Mouse (Mus musculus): ENCODE results near the gene Cfap99. TPM values are rescaled to one million over a fixed set of nuclear protein-coding genes. Genes with fewer than 3 reads are reported as not detected.
A peak's percentile ranks its signal among the peaks of the same experiment; 100 is the strongest.

Cfap99 gene
- total and polyA plus RNA-seq, 3 experiments = not detected

DNA sequence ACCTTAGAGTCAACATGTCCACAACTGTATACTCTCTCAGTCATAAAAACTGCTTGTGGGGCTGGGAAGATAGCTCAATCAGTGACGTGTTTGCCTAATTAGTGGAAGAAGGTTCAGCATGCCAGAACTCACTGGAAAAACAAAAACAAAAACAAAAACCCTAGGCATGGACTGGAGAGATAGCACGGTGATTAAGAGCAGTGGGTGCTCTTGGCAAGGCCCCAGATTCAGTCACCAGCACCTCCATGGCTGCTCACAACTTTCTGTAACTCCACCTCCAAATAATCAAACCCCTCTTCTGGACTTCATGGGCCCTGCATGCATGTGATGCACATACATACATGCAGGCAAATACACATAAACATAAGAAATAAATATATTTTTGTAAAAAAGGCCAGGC is 886 bp downstream of the Cfap99 start:
- no peak overlapping the region for H3K4me3 ChIP-seq (ENCODE audit: control insufficient read depth in 1 of 2, insufficient read depth in 1 of 2, low read depth in 2 of 2, low read length in 2 of 2)
- no peak overlapping the region for H3K9ac ChIP-seq (ENCODE audit: control insufficient read depth, low read depth, low read length, poor library complexity, severe bottlenecking)
- TF ChIP-seq ZMIZ1 (IDR thresholded peaks at IDR 0.05; ENCODE audit: low read depth, low read length) (no peak), JUND (IDR thresholded peaks at IDR 0.05; ENCODE audit: low read depth, low read length) (no peak), MYC (IDR thresholded peaks at IDR 0.05; ENCODE audit: low read depth, low read length) (no peak), ZNF384 (IDR thresholded peaks at IDR 0.05; ENCODE audit: low read depth, low read length) (no peak), NELFE (IDR thresholded peaks at IDR 0.05; ENCODE audit: low read depth, low read length) (no peak), TBP (IDR thresholded peaks at IDR 0.05; ENCODE audit: low read depth, low read length) (no peak), MAZ (IDR thresholded peaks at IDR 0.05; ENCODE audit: low read depth, low read length) (no peak), MAFK (IDR thresholded peaks at IDR 0.05; ENCODE audit: borderline replicate concordance, low read depth, low read length) (no peak), RCOR1 (IDR thresholded peaks at IDR 0.05; ENCODE audit: low read depth, low read length) (no peak), SMC3 (IDR thresholded peaks at IDR 0.05; ENCODE audit: low read depth, low read length) (no peak), TCF12 (IDR thresholded peaks at IDR 0.05; ENCODE audit: low read depth, low read length) (no peak), GABPA (IDR thresholded peaks at IDR 0.05; ENCODE audit: low read depth, low read length) (no peak), CHD1 (IDR thresholded peaks at IDR 0.05; ENCODE audit: low read depth, low read length) (no peak), POLR2AphosphoS5 (IDR thresholded peaks at IDR 0.05; ENCODE audit: borderline replicate concordance, low read depth, low read length) (no peak), POLR2AphosphoS2 (IDR thresholded peaks at IDR 0.05; ENCODE audit: low read length) (no peak), NRF1 (IDR thresholded peaks at IDR 0.05; ENCODE audit: insufficient read depth, low read depth, low read length, poor library complexity, severe bottlenecking) (no peak), GATA1 (IDR thresholded peaks at IDR 0.05; ENCODE audit: low read depth, low read length) (no peak)
- no peaks in the 10 kb centered on the region for H3K79me2 ChIP-seq (ENCODE audit: control insufficient read depth, insufficient read depth, low read length, poor library complexity)
- H3K36me3 ChIP-seq (ENCODE audit: control insufficient read depth in 1 of 2, insufficient read depth in 2 of 2, low read length in 2 of 2) = no peaks in the 10 kb centered on the region
- no peaks in the 10 kb centered on the region for H3K9me3 ChIP-seq (replicated peaks; ENCODE audit: insufficient read depth, low read length)
- H3K4me1 ChIP-seq (ENCODE audit: control insufficient read depth in 1 of 2, insufficient read depth in 2 of 2, low read length in 2 of 2) = no peaks in the 10 kb centered on the region
- H3K27me3 ChIP-seq (ENCODE audit: control insufficient read depth in 1 of 2, insufficient read depth in 2 of 2, low read length in 2 of 2) = peaks cover 4 to 8% of the 10 kb centered on the region in 2 experiments; a peak in 3 of 4 replicates
- no peak overlapping the region for H3K27ac ChIP-seq (ENCODE audit: control insufficient read depth, low read depth, low read length)
- no peak for DNase-seq (ENCODE audit: low read depth, low spot score)

DNA sequence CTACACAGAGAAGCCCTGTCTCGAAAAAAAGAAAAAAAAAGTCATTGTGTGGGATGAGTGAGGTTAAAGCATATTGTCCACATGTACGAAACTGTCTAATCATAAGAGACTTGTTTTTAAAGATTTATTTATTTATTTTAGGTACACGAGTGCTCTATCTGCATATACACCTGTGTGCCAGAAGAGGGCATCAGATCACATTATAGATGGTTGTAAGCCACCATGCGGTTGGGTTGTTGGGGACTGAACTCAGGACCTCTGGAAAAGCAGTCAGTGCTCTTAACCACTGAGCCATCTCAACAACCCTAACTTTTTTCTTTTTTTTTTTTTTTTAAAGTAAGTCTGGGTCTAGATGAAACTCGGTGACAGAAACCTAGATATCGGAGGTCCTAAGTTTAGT is 5.0 kb downstream of the Cfap99 start:
- Histone ChIP-seq H3K4me3 (ENCODE audit: control insufficient read depth in 1 of 2, insufficient read depth in 1 of 2, low read depth in 2 of 2, low read length in 2 of 2) (no peak overlapping the region), H3K27me3 (ENCODE audit: control insufficient read depth in 1 of 2, insufficient read depth in 2 of 2, low read length in 2 of 2) (peaks cover 10 to 13% of the 10 kb centered on the region in 2 experiments), H3K9me3 (replicated peaks; ENCODE audit: insufficient read depth, low read length) (no peaks in the 10 kb centered on the region), H3K27ac (ENCODE audit: control insufficient read depth, low read depth, low read length) (no peak overlapping the region), H3K9ac (ENCODE audit: control insufficient read depth, low read depth, low read length, poor library complexity, severe bottlenecking) (no peak overlapping the region), H3K4me1 (ENCODE audit: control insufficient read depth in 1 of 2, insufficient read depth in 2 of 2, low read length in 2 of 2) (no peaks in the 10 kb centered on the region), H3K79me2 (ENCODE audit: control insufficient read depth, insufficient read depth, low read length, poor library complexity) (no peaks in the 10 kb centered on the region), H3K36me3 (ENCODE audit: control insufficient read depth in 1 of 2, insufficient read depth in 2 of 2, low read length in 2 of 2) (no peaks in the 10 kb centered on the region)
- DNase-seq (ENCODE audit: low read depth, low spot score) = peak; percentile 50
- TF ChIP-seq RAD21 (IDR thresholded peaks at IDR 0.05; ENCODE audit: low read depth, low read length) (peak; percentile 46), POLR2AphosphoS2 (IDR thresholded peaks at IDR 0.05; ENCODE audit: low read length) (no peak), ELF1 (IDR thresholded peaks at IDR 0.05; ENCODE audit: low read depth, low read length) (no peak), GATA1 (IDR thresholded peaks at IDR 0.05; ENCODE audit: low read depth, low read length) (no peak), MYC (IDR thresholded peaks at IDR 0.05; ENCODE audit: low read depth, low read length) (0 out of 2 replicates have a peak, but pooled peaks have one; percentile 47), ZC3H11A (IDR thresholded peaks at IDR 0.05; ENCODE audit: low read depth, low read length) (peak; percentile 37; the same call in 1 of the 2 replicates), SMC3 (IDR thresholded peaks at IDR 0.05; ENCODE audit: low read depth, low read length) (peak; percentile 60), CTCF (IDR thresholded peaks at IDR 0.05 in 2 of 3, conservative IDR thresholded peaks at IDR 0.05 in 1 of 3; ENCODE audit: control insufficient read depth in 1 of 3, insufficient read depth in 1 of 3, low read depth in 2 of 3, low read length in 3 of 3, poor library complexity in 1 of 3, severe bottlenecking in 1 of 3) (peak in 2 of 3 experiments; percentile 45 to 50; a peak in 4 of 6 replicates)
